In genomic region chr1:66335724-66336284, GRCm38 (mm10) we compare ENCODE assay signal across 21 mouse cellular contexts.
DNase-seq lines count a peak whose midpoint lies in the region; ATAC-seq lines count a peak whose summit lies in the region.
"Had no signal": no experiment of that assay in that cellular context is flagged by ENCODE, and none has a peak within 500 bp of the region (broad histone marks: within the 10 kb centered on the region; RNA-seq: fewer than 3 reads in every experiment).

No protein-coding gene starts in this region.

- intact Hi-C loops in left cerebral cortex, postnatal 14 days (cut with DNase I): no loop called here

- H3K4me2 ChIP-seq in neural tube, embryonic 11.5 days (ENCODE audit: low read depth): no peak overlapping the region
- no peak overlapping the region for H3K4me2 ChIP-seq in neural tube, embryonic 15.5 days
- H3K4me2 ChIP-seq: heart, embryonic 12.5 days had no signal

- H3K27ac ChIP-seq in neural tube, embryonic 11.5 days (ENCODE audit: low read depth, low read length): no peak overlapping the region
- H3K27ac ChIP-seq in neural tube, embryonic 15.5 days (replicated peaks): no peak overlapping the region
- H3K27ac ChIP-seq: kidney, postnatal 0 days; macrophage; stomach, postnatal 0 days had no signal

- no peak overlapping the region for H3K9ac ChIP-seq in neural tube, embryonic 11.5 days (ENCODE audit: low read length)
- no peak overlapping the region for H3K9ac ChIP-seq in neural tube, embryonic 15.5 days (replicated peaks)
- H3K9ac ChIP-seq: heart, embryonic 12.5 days had no signal

- H3K4me1 ChIP-seq in neural tube, embryonic 11.5 days (ENCODE audit: control insufficient read depth, insufficient read depth, low read length): no peaks in the 10 kb centered on the region
- H3K4me1 ChIP-seq in neural tube, embryonic 15.5 days: peaks cover 14% of the 10 kb centered on the region
- H3K4me1 ChIP-seq: heart, embryonic 12.5 days had no signal

- H3K4me3 ChIP-seq in neural tube, embryonic 11.5 days (ENCODE audit: low read depth, low read length): no peak overlapping the region
- H3K4me3 ChIP-seq in neural tube, embryonic 15.5 days (replicated peaks): no peak overlapping the region
- H3K4me3 ChIP-seq: heart, embryonic 12.5 days had no signal

- peak; percentile 17 to 21 for DNase-seq in cerebellum, postnatal 10 days
- DNase-seq in cerebellum, postnatal 14 days: no peak
- no peak for DNase-seq in neural tube, embryonic 11.5 days (ENCODE audit: low spot score)
- DNase-seq in mesoderm, embryonic 11.5 days (ENCODE audit: low read depth, low spot score): peak; percentile 15
- peak; percentile 24 for DNase-seq in retina, embryonic 14.5 days (ENCODE audit: low spot score)
- DNase-seq in thymus, postnatal 25 days: no peak
- no peak for DNase-seq in left cerebral cortex, postnatal 14 days (ENCODE audit: low spot score in 2 of 2)
- DNase-seq: cerebellum, adult 11 months; cerebellum, postnatal 36 days; left cerebral cortex, postnatal 4 days; lung, adult 2 months; right cerebral cortex, postnatal 14 days; thymus, postnatal 4 days had no signal

- peak; percentile 50; the same call in 1 of the 2 replicates for ATAC-seq in neural tube, embryonic 11.5 days (ENCODE audit: insufficient read depth, low FRiP score, low TSS enrichment)
- no peak for ATAC-seq in neural tube, embryonic 15.5 days (ENCODE audit: low FRiP score)
- ATAC-seq: CD4-positive, CD25-positive, alpha-beta regulatory T cell, adult 4 months; intestine, embryonic 16.5 days had no signal

- H3K36me3 ChIP-seq in neural tube, embryonic 11.5 days (ENCODE audit: control insufficient read depth, insufficient read depth, low read length): no peaks in the 10 kb centered on the region
- 0 out of 2 replicates have a peak, but pooled peaks cover 2% of the 10 kb centered on the region for H3K36me3 ChIP-seq in neural tube, embryonic 15.5 days
- H3K36me3 ChIP-seq: G1E; heart, embryonic 12.5 days had no signal

- no peaks in the 10 kb centered on the region for H3K9me3 ChIP-seq in neural tube, embryonic 11.5 days (ENCODE audit: control insufficient read depth, low read length)
- no peaks in the 10 kb centered on the region for H3K9me3 ChIP-seq in neural tube, embryonic 15.5 days (replicated peaks)
- H3K9me3 ChIP-seq: G1E; heart, embryonic 12.5 days had no signal

- WGBS in neural tube, embryonic 11.5 days: 76% methylated on average over 2 of the region's 2 CpGs
- 54% methylated on average over 2 of the region's 2 CpGs for WGBS in neural tube, embryonic 15.5 days

- H3K27me3 ChIP-seq in neural tube, embryonic 11.5 days (ENCODE audit: control insufficient read depth, insufficient read depth, low read length): no peaks in the 10 kb centered on the region
- no peaks in the 10 kb centered on the region for H3K27me3 ChIP-seq in neural tube, embryonic 15.5 days (replicated peaks)
- H3K27me3 ChIP-seq: heart, embryonic 12.5 days had no signal

Comparison
In these comparisons a context has a peak if more than half of its experiments do, and no peak if none do; other contexts are left out.
1. DNase-seq: peak in cerebellum, postnatal 10 days (2 of 2), mesoderm, embryonic 11.5 days (single experiment) and retina, embryonic 14.5 days (single experiment); none in cerebellum, postnatal 14 days (0 of 2), neural tube, embryonic 11.5 days (single experiment), thymus, postnatal 25 days (single experiment) and left cerebral cortex, postnatal 14 days (0 of 2).